Comparison of ENCODE assay signal across 21 mouse cellular contexts in the genomic region with DNA sequence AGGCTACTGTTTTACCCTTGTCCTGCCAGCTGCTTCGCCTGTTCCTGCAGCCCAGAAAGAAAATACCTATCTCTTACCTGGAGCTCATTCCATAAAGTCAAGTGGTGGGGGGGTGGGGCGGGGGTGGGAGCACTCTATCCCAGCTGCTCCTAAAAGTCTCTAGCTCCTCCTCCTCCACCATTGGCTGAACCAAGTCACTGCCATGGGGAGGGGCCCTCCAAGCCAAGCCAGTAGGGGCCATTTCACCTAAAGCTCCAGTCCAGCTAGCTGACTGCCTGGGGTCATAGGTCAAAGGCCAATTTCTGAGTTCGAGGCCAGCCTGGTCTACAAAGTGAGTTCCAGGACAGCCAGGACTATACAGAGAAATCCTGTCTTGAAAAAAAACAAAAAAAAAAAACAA. TPM values are rescaled to one million over a fixed set of nuclear protein-coding genes. Genes with fewer than 3 reads are reported as not detected.
A peak's percentile ranks its signal among the peaks of the same experiment; 100 is the strongest.
DNase-seq lines count a peak whose midpoint lies in the region; ATAC-seq lines count a peak whose summit lies in the region.
"Had no signal": no experiment of that assay in that cellular context is flagged by ENCODE, and none has a peak within 500 bp of the region (broad histone marks: within the 10 kb centered on the region; RNA-seq: fewer than 3 reads in every experiment).

No protein-coding gene starts in this region.

- H3K9me3 ChIP-seq in lung, embryonic 16.5 days (ENCODE audit: control insufficient read depth, low read length): no peaks in the 10 kb centered on the region
- no peaks in the 10 kb centered on the region for H3K9me3 ChIP-seq in midbrain, embryonic 11.5 days (ENCODE audit: control insufficient read depth, low read length)
- H3K9me3 ChIP-seq in midbrain, embryonic 14.5 days (ENCODE audit: control insufficient read depth, low read length): no peaks in the 10 kb centered on the region
- H3K9me3 ChIP-seq: G1E had no signal

- no peak for DNase-seq in lung, postnatal 14 days
- DNase-seq in midbrain, embryonic 11.5 days (ENCODE audit: low spot score, missing footprints): peak; percentile 81
- no peak for DNase-seq in midbrain, embryonic 14.5 days
- peak; percentile 53 for DNase-seq in R1 (ENCODE audit: low read depth, low spot score)
- DNase-seq in heart, adult 9 months (ENCODE audit: low spot score in 2 of 2): no peak
- DNase-seq: adrenal gland, adult 2 months; adrenal gland, adult 8-10 months; adrenal gland, postnatal 10 days; adrenal gland, postnatal 14 days; adrenal gland, postnatal 25 days; adrenal gland, postnatal 36 days; B cell, adult 2 months; cerebellum, adult 11 months; cerebellum, adult 11-12 months; cerebellum, adult 18-20 months; cerebellum, adult 2 months had no signal

- ATAC-seq in lung, embryonic 16.5 days (ENCODE audit: low read depth): 0 out of 2 replicates have a peak, but pooled peaks have one; percentile 41
- ATAC-seq in midbrain, embryonic 11.5 days (ENCODE audit: low FRiP score): no peak
- ATAC-seq in midbrain, embryonic 14.5 days (ENCODE audit: low FRiP score, low TSS enrichment): no peak
- ATAC-seq: activated CD4-positive, CD25-positive, alpha-beta regulatory T cell, adult 4 months; CD4-positive, CD25-positive, alpha-beta regulatory T cell, adult 4 months; Patski had no signal

- no peak overlapping the region for H3K4me2 ChIP-seq in lung, embryonic 16.5 days (ENCODE audit: low read depth, low read length)
- H3K4me2 ChIP-seq in midbrain, embryonic 11.5 days: no peak overlapping the region
- H3K4me2 ChIP-seq in midbrain, embryonic 14.5 days (ENCODE audit: low read length): no peak overlapping the region

- no peak overlapping the region for H3K4me3 ChIP-seq in lung, embryonic 16.5 days (ENCODE audit: low read length)
- no peak overlapping the region for H3K4me3 ChIP-seq in midbrain, embryonic 11.5 days (ENCODE audit: low read depth, low read length)
- H3K4me3 ChIP-seq in midbrain, embryonic 14.5 days (replicated peaks; ENCODE audit: low read depth, low read length): no peak overlapping the region

- no peaks in the 10 kb centered on the region; the same call in 1 of the 2 replicates for H3K4me1 ChIP-seq in lung, embryonic 16.5 days (replicated peaks; ENCODE audit: control insufficient read depth, insufficient read depth, low read length)
- H3K4me1 ChIP-seq in midbrain, embryonic 11.5 days (ENCODE audit: control insufficient read depth, insufficient read depth, low read length): peaks cover 1% of the 10 kb centered on the region; the same call in 1 of the 2 replicates
- H3K4me1 ChIP-seq in midbrain, embryonic 14.5 days (ENCODE audit: control insufficient read depth, insufficient read depth, low read length): 0 out of 2 replicates have a peak, but pooled peaks cover under 1% of the 10 kb centered on the region

- H3K27me3 ChIP-seq in lung, embryonic 16.5 days (ENCODE audit: control insufficient read depth, insufficient read depth, low read depth, low read length): no peaks in the 10 kb centered on the region
- H3K27me3 ChIP-seq in midbrain, embryonic 11.5 days (ENCODE audit: control insufficient read depth, insufficient read depth, low read length): no peaks in the 10 kb centered on the region
- H3K27me3 ChIP-seq in midbrain, embryonic 14.5 days (ENCODE audit: control insufficient read depth, insufficient read depth, low read length): no peaks in the 10 kb centered on the region
- H3K27me3 ChIP-seq: Patski had no signal

- 51% methylated on average over 3 of the region's 3 CpGs for WGBS in lung, embryonic 16.5 days
- 81% methylated on average over 3 of the region's 3 CpGs for WGBS in midbrain, embryonic 11.5 days
- 84% methylated on average over 3 of the region's 3 CpGs for WGBS in midbrain, embryonic 14.5 days

- no peak overlapping the region for H3K9ac ChIP-seq in lung, embryonic 16.5 days (ENCODE audit: low read length)
- H3K9ac ChIP-seq in midbrain, embryonic 11.5 days (ENCODE audit: low read length): no peak overlapping the region
- no peak overlapping the region for H3K9ac ChIP-seq in midbrain, embryonic 14.5 days (replicated peaks; ENCODE audit: low read length)

- 0 out of 2 replicates have a peak, but pooled peaks cover 1% of the 10 kb centered on the region for H3K36me3 ChIP-seq in lung, embryonic 16.5 days (ENCODE audit: control insufficient read depth, insufficient read depth, low read length)
- peaks cover 2% of the 10 kb centered on the region; the same call in 1 of the 2 replicates for H3K36me3 ChIP-seq in midbrain, embryonic 11.5 days (ENCODE audit: control insufficient read depth, insufficient read depth, low read length)
- peaks cover 32% of the 10 kb centered on the region for H3K36me3 ChIP-seq in midbrain, embryonic 14.5 days (ENCODE audit: control insufficient read depth, insufficient read depth, low read length)

- no peak overlapping the region for H3K27ac ChIP-seq in lung, embryonic 16.5 days (ENCODE audit: low read length)
- H3K27ac ChIP-seq in midbrain, embryonic 11.5 days (ENCODE audit: low read depth, low read length): no peak overlapping the region
- no peak overlapping the region for H3K27ac ChIP-seq in midbrain, embryonic 14.5 days (replicated peaks; ENCODE audit: low read depth, low read length)

RNA-seq across cellular contexts. Expression of a gene that starts 5.9 kb away (rescaled TPM):
- 47.6 and 49.4 TPM in 2 replicates for polyA plus RNA-seq in lung, embryonic 16.5 days (2015; fragmentation: Nextera tagmentation; extraction: Ambion mirVana)
- polyA plus RNA-seq in midbrain, embryonic 11.5 days (2014; fragmentation: Nextera tagmentation; extraction: Ambion mirVana): 40.1 and 41.7 TPM in 2 replicates
- polyA plus RNA-seq in midbrain, embryonic 14.5 days (2014; fragmentation: Nextera tagmentation; extraction: Ambion mirVana): 69.7 and 77.4 TPM in 2 replicates

RNA-seq across cellular contexts. Expression of a gene that starts 6.0 kb away (rescaled TPM):
- polyA plus RNA-seq in lung, embryonic 16.5 days (2015; fragmentation: Nextera tagmentation; extraction: Ambion mirVana): 2.5 and 3.5 TPM in 2 replicates
- 1.6 TPM in 2 replicates for polyA plus RNA-seq in midbrain, embryonic 11.5 days (2014; fragmentation: Nextera tagmentation; extraction: Ambion mirVana)
- 1.5 and 1.6 TPM in 2 replicates for polyA plus RNA-seq in midbrain, embryonic 14.5 days (2014; fragmentation: Nextera tagmentation; extraction: Ambion mirVana)

RNA-seq across cellular contexts. Expression of a gene that starts 8.5 kb away (rescaled TPM):
- polyA plus RNA-seq in lung, embryonic 16.5 days (2015; fragmentation: Nextera tagmentation; extraction: Ambion mirVana): 41.6 and 45.0 TPM in 2 replicates
- 66.1 and 68.4 TPM in 2 replicates for polyA plus RNA-seq in midbrain, embryonic 11.5 days (2014; fragmentation: Nextera tagmentation; extraction: Ambion mirVana)
- polyA plus RNA-seq in midbrain, embryonic 14.5 days (2014; fragmentation: Nextera tagmentation; extraction: Ambion mirVana): 32.0 and 39.0 TPM in 2 replicates

RNA-seq across cellular contexts. Expression of a gene that starts 9.0 kb away (rescaled TPM):
- polyA plus RNA-seq in lung, embryonic 16.5 days (2015; fragmentation: Nextera tagmentation; extraction: Ambion mirVana): 2.7 and 3.6 TPM in 2 replicates
- 4.2 TPM in 2 replicates for polyA plus RNA-seq in midbrain, embryonic 11.5 days (2014; fragmentation: Nextera tagmentation; extraction: Ambion mirVana)
- polyA plus RNA-seq in midbrain, embryonic 14.5 days (2014; fragmentation: Nextera tagmentation; extraction: Ambion mirVana): 6.2 and 8.7 TPM in 2 replicates

RNA-seq across cellular contexts. Expression of a gene that starts 17.6 kb away (rescaled TPM):
- 3.7 and 4.2 TPM in 2 replicates for polyA plus RNA-seq in lung, embryonic 16.5 days (2015; fragmentation: Nextera tagmentation; extraction: Ambion mirVana)
- polyA plus RNA-seq in midbrain, embryonic 11.5 days (2014; fragmentation: Nextera tagmentation; extraction: Ambion mirVana): 0.63 and 1.4 TPM in 2 replicates
- 0.58 and 1.6 TPM in 2 replicates for polyA plus RNA-seq in midbrain, embryonic 14.5 days (2014; fragmentation: Nextera tagmentation; extraction: Ambion mirVana)

Comparison
In these comparisons a context has a peak if more than half of its experiments do, and no peak if none do; other contexts are left out.
1. DNase-seq: peak in midbrain, embryonic 11.5 days (single experiment) and R1 (single experiment); none in lung, postnatal 14 days (single experiment), midbrain, embryonic 14.5 days (single experiment) and heart, adult 9 months (0 of 2).